Mouse (Mus musculus) heart, adult 2 months (tissue): Measurements from ENCODE around the gene Hnrnpab. TPM values are rescaled to one million over a fixed set of nuclear protein-coding genes. Genes with fewer than 3 reads are reported as not detected.

Experiments used
- DNase-seq, 2 experiments: peaks; one replicate each; pipeline ENCODE4 v3.0.0; 2021
- H3K27ac ChIP-seq: fragments of 200-600 bp; 2 replicates; pipeline ENCODE4 v1.8.1; 2022
- H3K27me3 ChIP-seq: fragments of 200-500 bp; 2 replicates; pipeline ENCODE4 v1.6.1; 2012; ENCODE audit warnings: mild to moderate bottlenecking, low read length, inconsistent platforms, mixed read lengths; ENCODE audit not compliant: control insufficient read depth, insufficient read depth
- H3K36me3 ChIP-seq: fragments of 200-500 bp; 2 replicates; pipeline ENCODE4 v1.6.1; 2012; ENCODE audit warnings: low read length, inconsistent platforms; ENCODE audit not compliant: control insufficient read depth, insufficient read depth
- H3K4me1 ChIP-seq: fragments of 200-500 bp; 2 replicates; pipeline ENCODE4 v1.6.1; 2011; ENCODE audit warnings: low read length; ENCODE audit not compliant: control insufficient read depth, insufficient read depth
- H3K4me3 ChIP-seq: fragments of 200-600 bp; 2 replicates; pipeline ENCODE4 v1.8.1; 2022
- H3K79me2 ChIP-seq: fragments of 200-500 bp; replicated peaks from 2 replicates; pipeline ENCODE4 v1.6.1; 2012; ENCODE audit warnings: mild to moderate bottlenecking, inconsistent platforms, low read length, moderate library complexity, mixed read lengths; ENCODE audit not compliant: control insufficient read depth, insufficient read depth
- H3K9ac ChIP-seq: fragments of 200-500 bp; 2 replicates; pipeline ENCODE4 v1.6.1; 2012; ENCODE audit warnings: low read depth, mild to moderate bottlenecking, control low read depth, inconsistent platforms, low read length, mixed read lengths
- CTCF ChIP-seq: fragments of 200-600 bp; IDR thresholded peaks from 2 replicates; pipeline ENCODE4 v1.8.1; 2022; ENCODE audit warnings: antibody characterized with exemption, mild to moderate bottlenecking, moderate library complexity
- EP300 ChIP-seq: fragments of 200-500 bp; IDR thresholded peaks from 2 replicates; pipeline ENCODE4 v1.6.1; 2011; ENCODE audit warnings: low read depth, low read length, control low read depth; ENCODE audit not compliant: insufficient read depth
- POLR2A ChIP-seq: fragments of 200-500 bp; IDR thresholded peaks from 2 replicates; pipeline ENCODE4 v1.6.1; 2011; ENCODE audit warnings: mild to moderate bottlenecking, low read depth, low read length, control low read depth; ENCODE audit not compliant: insufficient read depth
- WGBS: fragments of 180-500 bp; shearing (Covaris S2); methylation state at CpG from one replicate; pipeline ENCODE4 v1.1.7; 2018; 5-methylcytosine and 5-hydroxymethylcytosine counted together
- intact Hi-C: fragments of 180-260 bp; cut with DNase I; formaldehyde crosslinking; loops from one replicate; pipeline ENCODE4 v1.15.1; 2025
- polyA plus RNA-seq: library from polyadenylated mRNA; depleted of rRNA; stranded (reverse); fragments of >200 nt; gene quantifications from 2 replicates; pipeline ENCODE4 v1.2.3, GENCODE M21; 2012
- total RNA-seq, 2 experiments: library from RNA; stranded (reverse); gene quantifications; 2 replicates each; pipeline ENCODE4 v1.2.3; 2021

Hnrnpab gene
- total and polyA plus RNA-seq, 3 experiments = 68.4 to 145 (median 132) TPM

GRCm38 (mm10) chr11:51609266-51609909, 2.7 kb upstream of the Hnrnpab start:
- 72% methylated on average over 3 of the region's 3 CpGs for WGBS
- H3K27me3 ChIP-seq = no peaks in the 10 kb centered on the region
- TF ChIP-seq POLR2A = no peak
- no peak for TF ChIP-seq CTCF
- TF ChIP-seq EP300 = no peak
- no peak overlapping the region for H3K27ac ChIP-seq
- no peak for DNase-seq
- no peaks in the 10 kb centered on the region; the same call in 1 of the 2 replicates for H3K4me1 ChIP-seq
- no peak overlapping the region for H3K9ac ChIP-seq
- no peaks in the 10 kb centered on the region for H3K79me2 ChIP-seq
- no peak overlapping the region for H3K4me3 ChIP-seq
- intact Hi-C loops = loop anchor here (10.0 kb wide), 1 partner anchor 395 kb away; the partner anchor contains the start of genes Cdkl3 and Ube2b
- H3K36me3 ChIP-seq = peaks cover 8% of the 10 kb centered on the region

GRCm38 (mm10) chr11:51607096-51607738, 570 bp upstream of the Hnrnpab start:
- H3K27ac ChIP-seq = peak overlapping the region; percentile 89
- no peaks in the 10 kb centered on the region for H3K27me3 ChIP-seq
- TF ChIP-seq EP300 = no peak
- no peak for TF ChIP-seq CTCF
- no peak for TF ChIP-seq POLR2A
- DNase-seq = no peak
- H3K79me2 ChIP-seq = no peaks in the 10 kb centered on the region
- 6% methylated on average over 15 of the region's 15 CpGs for WGBS
- peaks cover 20% of the 10 kb centered on the region for H3K36me3 ChIP-seq
- H3K9ac ChIP-seq = peak overlapping the region; percentile 66
- no peaks in the 10 kb centered on the region; the same call in 1 of the 2 replicates for H3K4me1 ChIP-seq
- intact Hi-C loops = loop anchor here (2.0 to 10.0 kb wide), 2 partner anchors 22 to 398 kb away; partner anchors contain the start of genes Cdkl3, Phykpl and Ube2b
- peak overlapping the region; percentile 88 for H3K4me3 ChIP-seq

- Histone ChIP-seq H3K9ac (peak overlapping the region; percentile 89), H3K27me3 (no peaks in the 10 kb centered on the region), H3K79me2 (peaks cover 3% of the 10 kb centered on the region; the same call in 1 of the 2 replicates), H3K36me3 (peaks cover 20% of the 10 kb centered on the region), H3K27ac (peak overlapping the region; percentile 89), H3K4me3 (peak overlapping the region; percentile 88), H3K4me1 (no peaks in the 10 kb centered on the region; the same call in 1 of the 2 replicates)
- under 1% methylated on average over 80 of the region's 81 CpGs for WGBS
- peak; percentile 76; the same call in 1 of the 2 replicates for TF ChIP-seq EP300
- TF ChIP-seq CTCF = no peak
- peak; percentile 54; the same call in 1 of the 2 replicates for TF ChIP-seq POLR2A
- intact Hi-C loops = loop anchor here (2.0 to 10.0 kb wide), 2 partner anchors 21 to 399 kb away; partner anchors contain the start of genes Cdkl3, Phykpl and Ube2b
- peak; percentile 91 to 94 for DNase-seq
Measured at GRCm38 (mm10) chr11:51605602-51606446, 823 bp downstream of the Hnrnpab start.

GRCm38 (mm10) chr11:51602253-51602652, 4.4 kb downstream of the Hnrnpab start:
- intact Hi-C loops = loop anchor here (10.0 kb wide), 1 partner anchor 403 kb away; the partner anchor contains the start of genes Cdkl3 and Ube2b
- Histone ChIP-seq H3K79me2 (peaks cover 3% of the 10 kb centered on the region; the same call in 1 of the 2 replicates), H3K4me3 (no peak overlapping the region), H3K36me3 (peaks cover 28% of the 10 kb centered on the region), H3K9ac (no peak overlapping the region), H3K27me3 (no peaks in the 10 kb centered on the region), H3K27ac (no peak overlapping the region), H3K4me1 (no peaks in the 10 kb centered on the region; the same call in 1 of the 2 replicates)
- TF ChIP-seq EP300 (no peak), POLR2A (no peak), CTCF (no peak)
- no peak for DNase-seq
- 81% methylated on average over 3 of the region's 3 CpGs for WGBS

- H3K36me3 ChIP-seq = peaks cover 27% of the 10 kb centered on the region
- no peak overlapping the region for H3K4me3 ChIP-seq
- TF ChIP-seq CTCF = no peak
- intact Hi-C loops = no loop called here
- no peak overlapping the region for H3K9ac ChIP-seq
- H3K4me1 ChIP-seq = peaks cover 1% of the 10 kb centered on the region; the same call in 1 of the 2 replicates
- WGBS = 66% methylated on average over 2 of the region's 2 CpGs
- H3K27me3 ChIP-seq = no peaks in the 10 kb centered on the region
- peaks cover 3% of the 10 kb centered on the region; the same call in 1 of the 2 replicates for H3K79me2 ChIP-seq
- no peak overlapping the region for H3K27ac ChIP-seq
- DNase-seq = no peak
Measured at GRCm38 (mm10) chr11:51597553-51597952, 9.1 kb downstream of the Hnrnpab start.
